Mouse (Mus musculus): ENCODE measurements around the gene Col18a1. TPM values are rescaled to one million over a fixed set of nuclear protein-coding genes. Genes with fewer than 3 reads are reported as not detected.
A peak's percentile ranks its signal among the peaks of the same experiment; 100 is the strongest.

Col18a1 gene
- polyA plus RNA-seq, 1 experiment from 2014 or later = 83.2 TPM

GRCm38 (mm10) chr10:77033323-77034025 lies 132.9 kb downstream of the Col18a1 start:
- WGBS = under 1% methylated on average over 30 of the region's 30 CpGs
- H3K4me1 ChIP-seq (ENCODE audit: control insufficient read depth, insufficient read depth, low read length) = 0 out of 2 replicates have a peak, but pooled peaks cover 6% of the 10 kb centered on the region
- peak overlapping the region; percentile 63 for H3K4me3 ChIP-seq (ENCODE audit: low read depth, low read length)
- peak overlapping the region; percentile 83 for H3K4me2 ChIP-seq (ENCODE audit: low read depth)
- no peaks in the 10 kb centered on the region for H3K36me3 ChIP-seq (ENCODE audit: control insufficient read depth, insufficient read depth, low read length)
- H3K27me3 ChIP-seq (ENCODE audit: control insufficient read depth, insufficient read depth, low read length) = no peaks in the 10 kb centered on the region
- DNase-seq (ENCODE audit: low spot score) (peak; percentile 57), ATAC-seq (ENCODE audit: insufficient read depth, low FRiP score, low TSS enrichment) (peak; percentile 60)
- H3K9me3 ChIP-seq (ENCODE audit: control insufficient read depth, low read length) = no peaks in the 10 kb centered on the region
- H3K27ac ChIP-seq (ENCODE audit: low read depth, low read length) = no peak overlapping the region
- peak overlapping the region; percentile 72 for H3K9ac ChIP-seq (ENCODE audit: low read length)

- ATAC-seq (ENCODE audit: insufficient read depth, low FRiP score, low TSS enrichment) (peak; percentile 90), DNase-seq (ENCODE audit: low spot score) (peak; percentile 97)
- Histone ChIP-seq H3K4me2 (ENCODE audit: low read depth) (peak overlapping the region; percentile 83), H3K27ac (ENCODE audit: low read depth, low read length) (0 out of 2 replicates have a peak overlapping the region, but pooled peaks have one; percentile 67), H3K4me3 (ENCODE audit: low read depth, low read length) (peak overlapping the region; percentile 63), H3K4me1 (ENCODE audit: control insufficient read depth, insufficient read depth, low read length) (0 out of 2 replicates have a peak, but pooled peaks cover 6% of the 10 kb centered on the region), H3K9me3 (ENCODE audit: control insufficient read depth, low read length) (no peaks in the 10 kb centered on the region), H3K27me3 (ENCODE audit: control insufficient read depth, insufficient read depth, low read length) (no peaks in the 10 kb centered on the region), H3K9ac (ENCODE audit: low read length) (peak overlapping the region; percentile 72), H3K36me3 (ENCODE audit: control insufficient read depth, insufficient read depth, low read length) (no peaks in the 10 kb centered on the region)
- under 1% methylated on average over 49 of the region's 49 CpGs for WGBS
These were observed 133.6 kb downstream of the Col18a1 start for GRCm38 (mm10) chr10:77032591-77033322.

DNA sequence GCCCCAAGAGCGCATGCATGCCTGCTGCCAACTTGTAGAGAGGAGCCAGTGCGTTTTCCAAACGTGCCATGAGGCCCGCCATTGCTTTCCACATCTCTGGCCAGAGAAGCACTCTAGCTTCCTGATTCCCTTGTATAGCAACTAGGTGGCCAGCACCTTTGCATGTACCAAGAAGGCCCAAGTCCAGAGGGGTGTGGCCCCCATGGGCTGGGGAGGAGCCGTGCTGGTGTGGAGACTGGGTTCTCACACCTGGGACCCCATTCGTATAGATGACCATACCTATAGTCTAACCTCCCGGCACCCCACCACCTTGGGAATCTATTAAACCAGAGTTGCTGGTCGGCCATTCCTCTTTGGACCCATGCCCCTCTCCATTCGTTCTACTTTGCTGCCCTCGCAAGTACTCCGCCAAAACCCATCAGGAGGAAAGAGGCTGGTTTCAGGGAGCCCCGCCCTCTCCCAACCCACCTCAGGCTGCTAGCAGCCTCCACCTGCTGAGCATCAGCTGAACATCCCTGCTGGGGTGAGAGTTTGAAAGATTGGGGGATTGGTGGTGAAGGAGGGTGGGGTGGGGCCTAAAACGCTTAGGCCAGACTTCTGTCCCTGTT lies 134.5 kb downstream of the Col18a1 start, which contains the start of gene Slc19a1:
TSS of gene Slc19a1 (plus strand) at position 474 of the 608 bp plus-strand sequence.
- Histone ChIP-seq H3K9ac (ENCODE audit: low read length) (peak within 1 kb of the TSS; percentile 72), H3K36me3 (ENCODE audit: control insufficient read depth, insufficient read depth, low read length) (no peaks in the 10 kb centered on the region), H3K27ac (ENCODE audit: low read depth, low read length) (0 out of 2 replicates have a peak within 1 kb of the TSS, but pooled peaks have one; percentile 67), H3K4me1 (ENCODE audit: control insufficient read depth, insufficient read depth, low read length) (0 out of 2 replicates have a peak, but pooled peaks cover 6% of the 10 kb centered on the region), H3K4me3 (ENCODE audit: low read depth, low read length) (peak within 1 kb of the TSS; percentile 63), H3K9me3 (ENCODE audit: control insufficient read depth, low read length) (no peaks in the 10 kb centered on the region), H3K4me2 (ENCODE audit: low read depth) (peak within 1 kb of the TSS; percentile 83), H3K27me3 (ENCODE audit: control insufficient read depth, insufficient read depth, low read length) (no peaks in the 10 kb centered on the region)
- no peak for DNase-seq (ENCODE audit: low spot score)
- no peak for ATAC-seq (ENCODE audit: insufficient read depth, low FRiP score, low TSS enrichment)
- WGBS = 32% methylated on average over 13 of the region's 13 CpGs

DNA sequence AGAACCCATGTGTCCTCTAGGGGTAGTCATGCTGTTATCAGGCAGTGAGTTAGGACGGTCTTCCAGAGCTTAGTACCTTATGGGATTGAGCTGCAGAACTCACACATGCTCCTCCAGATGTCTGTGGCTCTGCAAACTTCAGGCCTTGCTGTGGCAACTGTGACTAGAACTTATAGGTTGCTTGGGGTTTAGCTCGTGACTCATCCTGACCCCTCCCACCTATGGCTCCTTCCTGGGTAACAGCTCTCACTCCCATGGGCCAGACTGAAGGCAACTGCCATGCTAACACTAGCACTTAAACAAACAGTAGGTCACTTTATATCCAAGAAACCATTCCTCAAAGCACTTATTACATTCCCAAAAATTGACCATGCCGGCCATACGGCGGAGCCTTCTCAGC lies 135.7 kb downstream of the Col18a1 start:
- Histone ChIP-seq H3K9me3 (ENCODE audit: control insufficient read depth, low read length) (no peaks in the 10 kb centered on the region), H3K36me3 (ENCODE audit: control insufficient read depth, insufficient read depth, low read length) (no peaks in the 10 kb centered on the region), H3K9ac (ENCODE audit: low read length) (no peak overlapping the region), H3K4me3 (ENCODE audit: low read depth, low read length) (no peak overlapping the region), H3K4me1 (ENCODE audit: control insufficient read depth, insufficient read depth, low read length) (0 out of 2 replicates have a peak, but pooled peaks cover 6% of the 10 kb centered on the region), H3K27ac (ENCODE audit: low read depth, low read length) (no peak overlapping the region), H3K27me3 (ENCODE audit: control insufficient read depth, insufficient read depth, low read length) (no peaks in the 10 kb centered on the region), H3K4me2 (ENCODE audit: low read depth) (no peak overlapping the region)
- ATAC-seq (ENCODE audit: insufficient read depth, low FRiP score, low TSS enrichment) (no peak), DNase-seq (ENCODE audit: low spot score) (no peak)
- WGBS = 88% methylated on average over 5 of the region's 5 CpGs

- Histone ChIP-seq H3K27ac (ENCODE audit: low read depth, low read length) (no peak overlapping the region), H3K4me3 (ENCODE audit: low read depth, low read length) (no peak overlapping the region), H3K36me3 (ENCODE audit: control insufficient read depth, insufficient read depth, low read length) (no peaks in the 10 kb centered on the region), H3K4me1 (ENCODE audit: control insufficient read depth, insufficient read depth, low read length) (0 out of 2 replicates have a peak, but pooled peaks cover 6% of the 10 kb centered on the region), H3K9ac (ENCODE audit: low read length) (no peak overlapping the region), H3K27me3 (ENCODE audit: control insufficient read depth, insufficient read depth, low read length) (no peaks in the 10 kb centered on the region), H3K4me2 (ENCODE audit: low read depth) (no peak overlapping the region), H3K9me3 (ENCODE audit: control insufficient read depth, low read length) (no peaks in the 10 kb centered on the region)
- DNase-seq (ENCODE audit: low spot score) (no peak), ATAC-seq (ENCODE audit: insufficient read depth, low FRiP score, low TSS enrichment) (no peak)
- WGBS = 95% methylated on average over 4 of the region's 4 CpGs
These were observed 136.6 kb downstream of the Col18a1 start for GRCm38 (mm10) chr10:77029761-77030160.

DNA sequence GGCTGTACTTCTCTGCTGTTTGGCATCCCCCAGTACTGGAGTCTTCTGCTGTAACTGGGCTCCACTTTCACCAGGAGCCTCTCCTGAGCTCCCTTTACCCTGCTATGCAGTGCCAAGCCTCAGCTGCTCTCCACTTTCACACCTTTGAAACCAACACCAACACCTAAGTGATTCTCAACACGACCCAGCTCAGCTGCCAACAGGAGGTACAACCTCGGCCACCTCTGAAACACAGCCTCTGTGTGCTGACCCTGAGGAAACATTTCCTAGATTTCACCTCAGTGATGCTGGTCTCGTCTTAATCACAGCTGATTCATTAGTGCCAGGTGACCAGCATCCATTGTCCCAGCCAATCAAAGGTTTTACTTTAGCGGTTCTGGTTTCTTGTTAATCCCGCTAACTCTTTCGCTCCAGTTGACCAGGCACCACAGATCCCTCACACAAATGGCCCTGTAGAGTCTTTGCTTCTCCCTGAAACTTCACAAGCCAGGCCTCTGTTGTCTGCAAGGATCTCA lies 137.5 kb downstream of the Col18a1 start:
- ATAC-seq (ENCODE audit: insufficient read depth, low FRiP score, low TSS enrichment) = no peak
- Histone ChIP-seq H3K4me3 (ENCODE audit: low read depth, low read length) (no peak overlapping the region), H3K4me1 (ENCODE audit: control insufficient read depth, insufficient read depth, low read length) (0 out of 2 replicates have a peak, but pooled peaks cover 2% of the 10 kb centered on the region), H3K9ac (ENCODE audit: low read length) (no peak overlapping the region), H3K27me3 (ENCODE audit: control insufficient read depth, insufficient read depth, low read length) (no peaks in the 10 kb centered on the region), H3K27ac (ENCODE audit: low read depth, low read length) (no peak overlapping the region), H3K9me3 (ENCODE audit: control insufficient read depth, low read length) (no peaks in the 10 kb centered on the region), H3K4me2 (ENCODE audit: low read depth) (no peak overlapping the region), H3K36me3 (ENCODE audit: control insufficient read depth, insufficient read depth, low read length) (no peaks in the 10 kb centered on the region)
- 72% methylated on average over 6 of the region's 6 CpGs for WGBS
- no peak for DNase-seq (ENCODE audit: low spot score)

DNA sequence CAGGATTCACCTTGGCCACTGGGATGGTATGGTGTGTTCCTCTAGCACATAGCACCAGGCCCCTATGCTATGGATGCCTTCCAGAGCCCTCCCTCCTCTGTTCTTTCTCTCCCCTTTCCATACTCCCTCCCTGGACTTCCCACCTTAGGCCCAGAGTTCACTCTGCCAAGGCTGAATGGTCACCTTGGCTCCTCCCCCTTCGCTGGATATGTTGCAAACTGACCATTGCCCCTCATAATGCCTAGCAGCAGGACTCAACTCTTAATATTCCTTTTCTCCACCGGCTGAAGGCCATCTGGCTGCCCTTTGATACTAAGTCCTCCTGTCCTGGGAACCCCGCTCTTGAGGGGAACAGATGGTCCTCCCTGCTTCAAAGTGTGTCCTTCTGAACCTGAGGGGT lies 139.4 kb downstream of the Col18a1 start:
- 67% methylated on average over 3 of the region's 3 CpGs for WGBS
- Histone ChIP-seq H3K9me3 (ENCODE audit: control insufficient read depth, low read length) (no peaks in the 10 kb centered on the region), H3K4me3 (ENCODE audit: low read depth, low read length) (no peak overlapping the region), H3K36me3 (ENCODE audit: control insufficient read depth, insufficient read depth, low read length) (no peaks in the 10 kb centered on the region), H3K4me2 (ENCODE audit: low read depth) (no peak overlapping the region), H3K27ac (ENCODE audit: low read depth, low read length) (no peak overlapping the region), H3K27me3 (ENCODE audit: control insufficient read depth, insufficient read depth, low read length) (no peaks in the 10 kb centered on the region), H3K4me1 (ENCODE audit: control insufficient read depth, insufficient read depth, low read length) (no peaks in the 10 kb centered on the region), H3K9ac (ENCODE audit: low read length) (no peak overlapping the region)
- ATAC-seq (ENCODE audit: insufficient read depth, low FRiP score, low TSS enrichment) (no peak), DNase-seq (ENCODE audit: low spot score) (no peak)

DNA sequence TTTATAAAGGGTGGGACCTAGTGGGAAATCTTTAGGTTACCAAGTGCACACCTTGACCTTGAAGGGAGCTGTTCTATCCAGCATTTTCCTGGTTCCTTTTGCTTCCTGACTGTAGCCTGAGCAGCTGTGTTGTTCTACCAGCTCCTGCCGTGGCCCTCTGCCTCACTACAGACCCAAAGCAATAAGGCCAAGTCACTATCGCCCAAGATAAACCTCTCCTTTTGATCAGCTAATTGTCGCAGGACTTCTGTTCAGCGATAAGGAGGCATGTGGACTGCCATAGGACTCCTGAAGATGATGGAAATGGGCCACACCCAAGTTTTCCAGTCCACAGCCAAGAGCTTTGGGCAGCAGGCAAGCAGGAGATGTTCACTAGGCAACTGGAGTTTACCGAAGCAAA lies 142.1 kb downstream of the Col18a1 start:
- 84% methylated on average over 5 of the region's 5 CpGs for WGBS
- Histone ChIP-seq H3K4me3 (ENCODE audit: low read depth, low read length) (no peak overlapping the region), H3K36me3 (ENCODE audit: control insufficient read depth, insufficient read depth, low read length) (no peaks in the 10 kb centered on the region), H3K27ac (ENCODE audit: low read depth, low read length) (no peak overlapping the region), H3K4me2 (ENCODE audit: low read depth) (no peak overlapping the region), H3K27me3 (ENCODE audit: control insufficient read depth, insufficient read depth, low read length) (no peaks in the 10 kb centered on the region), H3K9me3 (ENCODE audit: control insufficient read depth, low read length) (no peaks in the 10 kb centered on the region), H3K9ac (ENCODE audit: low read length) (no peak overlapping the region), H3K4me1 (ENCODE audit: control insufficient read depth, insufficient read depth, low read length) (no peaks in the 10 kb centered on the region)
- no peak for ATAC-seq (ENCODE audit: insufficient read depth, low FRiP score, low TSS enrichment)
- no peak for DNase-seq (ENCODE audit: low spot score)

Measured in neural tube, embryonic 11.5 days (tissue).